Mouse (Mus musculus): ENCODE results near the gene Ipo5. TPM values are rescaled to one million over a fixed set of nuclear protein-coding genes. Genes with fewer than 3 reads are reported as not detected.
A peak's percentile ranks its signal among the peaks of the same experiment; 100 is the strongest.

Gene Ipo5
- polyA plus RNA-seq, 1 experiment from 2014 or later, result 97.2 TPM

GRCm38 (mm10) chr14:120909396-120909795 is 1.6 kb upstream of the Ipo5 start:
- whole genome bisulfite sequencing, result 31% methylated on average over 3 of the region's 3 CpGs
- DNase-seq (ENCODE audit: low spot score), result no peak
- H3K9ac ChIP-seq (ENCODE audit: low read length), result no peak overlapping the region
- H3K27me3 ChIP-seq (replicated peaks; ENCODE audit: control insufficient read depth, insufficient read depth, low read length), result no peaks in the 10 kb centered on the region
- no peak overlapping the region for H3K4me3 ChIP-seq (ENCODE audit: low read depth, low read length)
- H3K36me3 ChIP-seq (ENCODE audit: control insufficient read depth, insufficient read depth, low read length), result no peaks in the 10 kb centered on the region
- no peak for ATAC-seq
- H3K9me3 ChIP-seq (replicated peaks; ENCODE audit: control insufficient read depth, low read length), result no peaks in the 10 kb centered on the region
- H3K27ac ChIP-seq (ENCODE audit: low read depth, low read length), result no peak overlapping the region
- peaks cover 14% of the 10 kb centered on the region for H3K4me1 ChIP-seq (ENCODE audit: control insufficient read depth, insufficient read depth, low read length)
- no peak overlapping the region for H3K4me2 ChIP-seq (ENCODE audit: low read length)

DNA sequence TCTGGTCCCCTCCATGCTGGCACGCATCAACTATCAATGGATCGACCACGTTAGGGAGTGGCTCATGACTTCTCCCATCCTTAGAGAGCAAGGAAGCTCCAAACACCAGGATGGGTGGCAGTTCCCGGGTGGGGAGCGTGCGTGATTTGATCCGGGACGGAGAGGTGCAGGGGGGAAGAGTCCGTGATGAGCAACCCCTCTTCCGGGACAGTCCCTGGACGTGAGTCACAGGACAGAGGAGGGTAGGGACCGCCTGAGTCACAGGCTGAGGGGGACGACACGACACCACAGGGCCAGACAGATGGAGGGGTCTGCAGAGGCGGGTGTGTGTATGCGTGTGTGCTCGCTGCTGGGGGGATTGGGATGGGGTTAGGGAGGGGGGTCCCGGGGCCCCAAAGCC is 704 bp upstream of the Ipo5 start:
- no peaks in the 10 kb centered on the region for H3K36me3 ChIP-seq (ENCODE audit: control insufficient read depth, insufficient read depth, low read length)
- DNase-seq (ENCODE audit: low spot score) (no peak), ATAC-seq (peak; percentile 76; the same call in 1 of the 2 replicates)

GRCm38 (mm10) chr14:120911388-120911901 is 421 bp downstream of the Ipo5 start:
- ATAC-seq (peak; percentile 53; the same call in 1 of the 2 replicates), DNase-seq (ENCODE audit: low spot score) (peak; percentile 60)
- H3K4me2 ChIP-seq (ENCODE audit: low read length), result peak overlapping the region; percentile 85
- no peaks in the 10 kb centered on the region for H3K36me3 ChIP-seq (ENCODE audit: control insufficient read depth, insufficient read depth, low read length)
- H3K4me3 ChIP-seq (ENCODE audit: low read depth, low read length), result peak overlapping the region; percentile 85
- WGBS, result under 1% methylated on average over 19 of the region's 63 CpGs
- H3K4me1 ChIP-seq (ENCODE audit: control insufficient read depth, insufficient read depth, low read length), result peaks cover 14% of the 10 kb centered on the region
- H3K27ac ChIP-seq (ENCODE audit: low read depth, low read length), result peak overlapping the region; percentile 88
- peak overlapping the region; percentile 86 for H3K9ac ChIP-seq (ENCODE audit: low read length)
- no peaks in the 10 kb centered on the region for H3K27me3 ChIP-seq (replicated peaks; ENCODE audit: control insufficient read depth, insufficient read depth, low read length)
- no peaks in the 10 kb centered on the region for H3K9me3 ChIP-seq (replicated peaks; ENCODE audit: control insufficient read depth, low read length)

More for the DNA sequence above, 704 bp upstream of the Ipo5 start:
- peaks cover 14% of the 10 kb centered on the region for H3K4me1 ChIP-seq (ENCODE audit: control insufficient read depth, insufficient read depth, low read length)
- H3K9ac ChIP-seq (ENCODE audit: low read length), result peak overlapping the region; percentile 80
- peak overlapping the region; percentile 85 for H3K4me3 ChIP-seq (ENCODE audit: low read depth, low read length)
- no peaks in the 10 kb centered on the region for H3K27me3 ChIP-seq (replicated peaks; ENCODE audit: control insufficient read depth, insufficient read depth, low read length)
- H3K4me2 ChIP-seq (ENCODE audit: low read length), result peak overlapping the region; percentile 88
- no peaks in the 10 kb centered on the region for H3K9me3 ChIP-seq (replicated peaks; ENCODE audit: control insufficient read depth, low read length)
- H3K27ac ChIP-seq (ENCODE audit: low read depth, low read length), result peak overlapping the region; percentile 82
- WGBS, result under 1% methylated on average over 18 of the region's 18 CpGs

- 3% methylated on average over 11 of the region's 11 CpGs for WGBS
- Histone ChIP-seq H3K9ac (ENCODE audit: low read length) (peak overlapping the region; percentile 86), H3K4me1 (ENCODE audit: control insufficient read depth, insufficient read depth, low read length) (peaks cover 14% of the 10 kb centered on the region), H3K4me2 (ENCODE audit: low read length) (peak overlapping the region; percentile 85), H3K4me3 (ENCODE audit: low read depth, low read length) (peak overlapping the region; percentile 85), H3K27ac (ENCODE audit: low read depth, low read length) (no peak overlapping the region; the same call in 1 of the 2 replicates), H3K27me3 (replicated peaks; ENCODE audit: control insufficient read depth, insufficient read depth, low read length) (no peaks in the 10 kb centered on the region), H3K36me3 (ENCODE audit: control insufficient read depth, insufficient read depth, low read length) (no peaks in the 10 kb centered on the region), H3K9me3 (replicated peaks; ENCODE audit: control insufficient read depth, low read length) (no peaks in the 10 kb centered on the region)
- DNase-seq (ENCODE audit: low spot score) (no peak), ATAC-seq (no peak)
Observed at GRCm38 (mm10) chr14:120912090-120912710, 1.2 kb downstream of the Ipo5 start.

- Histone ChIP-seq H3K4me1 (ENCODE audit: control insufficient read depth, insufficient read depth, low read length) (peaks cover 14% of the 10 kb centered on the region), H3K4me3 (ENCODE audit: low read depth, low read length) (peak overlapping the region; percentile 85), H3K4me2 (ENCODE audit: low read length) (peak overlapping the region; percentile 85), H3K9me3 (replicated peaks; ENCODE audit: control insufficient read depth, low read length) (no peaks in the 10 kb centered on the region), H3K36me3 (ENCODE audit: control insufficient read depth, insufficient read depth, low read length) (peaks cover 2% of the 10 kb centered on the region; the same call in 1 of the 2 replicates), H3K27me3 (replicated peaks; ENCODE audit: control insufficient read depth, insufficient read depth, low read length) (no peaks in the 10 kb centered on the region), H3K27ac (ENCODE audit: low read depth, low read length) (no peak overlapping the region), H3K9ac (ENCODE audit: low read length) (peak overlapping the region; percentile 86)
- DNase-seq (ENCODE audit: low spot score) (peak; percentile 41), ATAC-seq (no peak)
- 1% methylated on average over 7 of the region's 7 CpGs for WGBS
Observed at GRCm38 (mm10) chr14:120912916-120913315, 1.9 kb downstream of the Ipo5 start.

DNA sequence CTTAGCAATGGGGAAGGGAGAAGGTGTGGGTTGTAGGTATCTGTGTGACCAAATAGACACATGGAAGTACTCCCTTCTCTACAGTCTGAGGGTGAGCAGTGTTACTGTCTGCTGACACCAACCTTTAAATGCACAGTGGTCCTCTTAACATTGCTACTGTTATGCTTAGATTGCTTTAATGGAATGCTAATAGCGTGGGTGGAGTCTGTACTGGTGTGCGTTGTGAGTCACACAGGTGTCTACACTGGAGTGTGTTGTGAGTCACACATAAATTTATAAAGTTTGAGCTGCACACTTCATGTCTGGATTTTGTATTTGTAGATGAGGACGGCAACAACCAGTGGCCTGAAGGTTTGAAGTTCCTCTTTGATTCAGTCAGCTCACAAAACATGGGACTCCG is 10.8 kb downstream of the Ipo5 start:
- no peak overlapping the region for H3K27ac ChIP-seq (ENCODE audit: low read depth, low read length)
- DNase-seq (ENCODE audit: low spot score) (no peak), ATAC-seq (no peak)
- H3K36me3 ChIP-seq (ENCODE audit: control insufficient read depth, insufficient read depth, low read length), result peaks cover 78% of the 10 kb centered on the region
- H3K9ac ChIP-seq (ENCODE audit: low read length), result no peak overlapping the region
- H3K4me2 ChIP-seq (ENCODE audit: low read length), result no peak overlapping the region
- H3K4me3 ChIP-seq (ENCODE audit: low read depth, low read length), result no peak overlapping the region
- no peaks in the 10 kb centered on the region for H3K9me3 ChIP-seq (replicated peaks; ENCODE audit: control insufficient read depth, low read length)
- no peaks in the 10 kb centered on the region for H3K4me1 ChIP-seq (ENCODE audit: control insufficient read depth, insufficient read depth, low read length)
- 88% methylated on average over 4 of the region's 4 CpGs for WGBS
- H3K27me3 ChIP-seq (replicated peaks; ENCODE audit: control insufficient read depth, insufficient read depth, low read length), result no peaks in the 10 kb centered on the region

DNA sequence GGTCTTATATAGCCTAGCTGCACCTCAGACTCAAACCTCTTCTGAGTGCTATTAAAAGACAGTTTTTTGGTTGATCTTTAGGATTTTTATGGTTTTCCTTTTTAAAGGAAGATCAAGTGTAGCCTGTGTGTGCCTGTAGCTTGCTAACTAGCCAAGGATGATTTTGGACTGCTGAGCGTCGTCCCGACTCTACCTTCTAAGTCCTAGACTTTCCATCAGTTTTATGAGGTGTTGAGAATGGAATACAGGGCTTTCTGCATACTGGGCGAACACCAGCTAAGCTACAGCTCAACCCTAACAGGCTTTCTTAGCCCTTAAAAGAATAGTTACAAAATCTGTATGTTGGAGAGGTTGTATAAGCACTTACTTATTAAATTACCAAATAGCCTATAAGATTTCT is 13.0 kb downstream of the Ipo5 start:
- H3K9me3 ChIP-seq (replicated peaks; ENCODE audit: control insufficient read depth, low read length), result no peaks in the 10 kb centered on the region
- DNase-seq (ENCODE audit: low spot score) (no peak), ATAC-seq (no peak)
- H3K9ac ChIP-seq (ENCODE audit: low read length), result no peak overlapping the region
- no peak overlapping the region for H3K27ac ChIP-seq (ENCODE audit: low read depth, low read length)
- no peaks in the 10 kb centered on the region for H3K4me1 ChIP-seq (ENCODE audit: control insufficient read depth, insufficient read depth, low read length)
- peaks cover 87% of the 10 kb centered on the region for H3K36me3 ChIP-seq (ENCODE audit: control insufficient read depth, insufficient read depth, low read length)
- WGBS, result 95% methylated on average over 4 of the region's 4 CpGs
- H3K27me3 ChIP-seq (replicated peaks; ENCODE audit: control insufficient read depth, insufficient read depth, low read length), result no peaks in the 10 kb centered on the region
- H3K4me3 ChIP-seq (ENCODE audit: low read depth, low read length), result no peak overlapping the region
- no peak overlapping the region for H3K4me2 ChIP-seq (ENCODE audit: low read length)

GRCm38 (mm10) chr14:120925731-120926585 is 14.9 kb downstream of the Ipo5 start:
- Histone ChIP-seq H3K27me3 (replicated peaks; ENCODE audit: control insufficient read depth, insufficient read depth, low read length) (no peaks in the 10 kb centered on the region), H3K4me2 (ENCODE audit: low read length) (no peak overlapping the region), H3K9ac (ENCODE audit: low read length) (no peak overlapping the region), H3K9me3 (replicated peaks; ENCODE audit: control insufficient read depth, low read length) (no peaks in the 10 kb centered on the region), H3K4me3 (ENCODE audit: low read depth, low read length) (no peak overlapping the region), H3K36me3 (ENCODE audit: control insufficient read depth, insufficient read depth, low read length) (peaks cover 91% of the 10 kb centered on the region), H3K4me1 (ENCODE audit: control insufficient read depth, insufficient read depth, low read length) (no peaks in the 10 kb centered on the region), H3K27ac (ENCODE audit: low read depth, low read length) (no peak overlapping the region)
- ATAC-seq (no peak), DNase-seq (ENCODE audit: low spot score) (no peak)
- WGBS, result 94% methylated on average over 14 of the region's 14 CpGs
